Mouse (Mus musculus): ENCODE measurements around the gene Eef1b2. TPM values are rescaled to one million over a fixed set of nuclear protein-coding genes. Genes with fewer than 3 reads are reported as not detected.

Eef1b2 gene
- polyA plus RNA-seq, 1 experiment from 2014 or later: 571 TPM

- Histone ChIP-seq H3K4me1 (ENCODE audit: insufficient read depth, low read length) (peaks cover 7% of the 10 kb centered on the region), H3K36me3 (ENCODE audit: insufficient read depth, low read length) (no peaks in the 10 kb centered on the region), H3K9me3 (ENCODE audit: low read length) (no peaks in the 10 kb centered on the region), H3K4me2 (replicated peaks; ENCODE audit: low read depth, low read length) (no peak overlapping the region), H3K9ac (replicated peaks; ENCODE audit: low read length) (no peak overlapping the region), H3K27ac (ENCODE audit: low read length) (no peak overlapping the region), H3K4me3 (ENCODE audit: low read length) (no peak overlapping the region), H3K27me3 (ENCODE audit: insufficient read depth, low read length) (no peaks in the 10 kb centered on the region)
- peak; percentile 76; the same call in 1 of the 2 replicates for ATAC-seq (ENCODE audit: low FRiP score, low TSS enrichment)
- 5% methylated on average over 7 of the region's 7 CpGs for WGBS
Measured at GRCm38 (mm10) chr1:63225890-63226289, 49.3 kb downstream of the Eef1b2 start.

- Histone ChIP-seq H3K36me3 (ENCODE audit: insufficient read depth, low read length) (no peaks in the 10 kb centered on the region), H3K4me2 (replicated peaks; ENCODE audit: low read depth, low read length) (no peak overlapping the region), H3K9ac (replicated peaks; ENCODE audit: low read length) (no peak overlapping the region), H3K27ac (ENCODE audit: low read length) (no peak overlapping the region), H3K4me3 (ENCODE audit: low read length) (no peak overlapping the region), H3K4me1 (ENCODE audit: insufficient read depth, low read length) (peaks cover 7% of the 10 kb centered on the region), H3K27me3 (ENCODE audit: insufficient read depth, low read length) (no peaks in the 10 kb centered on the region), H3K9me3 (ENCODE audit: low read length) (no peaks in the 10 kb centered on the region)
- WGBS: 40% methylated on average over 5 of the region's 5 CpGs
- no peak for ATAC-seq (ENCODE audit: low FRiP score, low TSS enrichment)
Measured at GRCm38 (mm10) chr1:63227241-63227640, 50.6 kb downstream of the Eef1b2 start.

Small RNA genes lying within 50 kb of the gene (microRNA-seq; reads per million reads assigned to microRNA genes)
- gene Gm24557: not detected
- not detected for gene Gm27512

Other genes starting within 250 kb of the Eef1b2 start
- gene Ino80d, start 62.2 kb upstream of the Eef1b2 start, polyA plus RNA-seq (2015; fragmentation: Nextera tagmentation; extraction: Ambion mirVana): 9.5 and 10.6 TPM in 2 replicates
- 188 TPM in 2 replicates for gene Ndufs1, start within 50 bp of the Eef1b2 start, polyA plus RNA-seq (2015; fragmentation: Nextera tagmentation; extraction: Ambion mirVana)
- 0.07 and 0.09 TPM in 2 replicates for gene Gpr1, start 37.7 kb downstream of the Eef1b2 start, polyA plus RNA-seq (2015; fragmentation: Nextera tagmentation; extraction: Ambion mirVana)
- 4.2 and 4.8 TPM in 2 replicates for gene Zdbf2, start 96.4 kb downstream of the Eef1b2 start, polyA plus RNA-seq (2015; fragmentation: Nextera tagmentation; extraction: Ambion mirVana)

Data from kidney, embryonic 16.5 days (tissue).